Mouse (Mus musculus): ENCODE measurements around the gene Mxd1. TPM values are rescaled to one million over a fixed set of nuclear protein-coding genes. Genes with fewer than 3 reads are reported as not detected.

Mxd1 gene
- 19.3 and 24.0 TPM in 2 replicates for polyA plus RNA-seq (2012; rRNA removed)

- DNase-seq (ENCODE audit: low read depth), result peak; percentile 8
- TF ChIP-seq POLR2A (IDR thresholded peaks at IDR 0.05; ENCODE audit: borderline replicate concordance, extremely low read depth, insufficient read depth, insufficient read length, poor library complexity, severe bottlenecking), result peak; percentile 64; the same call in 1 of the 2 replicates
- TF ChIP-seq CTCF (IDR thresholded peaks at IDR 0.05; ENCODE audit: borderline replicate concordance, extremely low read depth, insufficient read depth, insufficient read length), result no peak
Measured at GRCm38 (mm10) chr6:86668580-86669239, at the start of gene Mxd1. TSS of gene Mxd1 (minus strand) at chr6:86669161.

- no peak for TF ChIP-seq POLR2A (IDR thresholded peaks at IDR 0.05; ENCODE audit: borderline replicate concordance, extremely low read depth, insufficient read depth, insufficient read length, poor library complexity, severe bottlenecking)
- no peak for DNase-seq (ENCODE audit: low read depth)
Measured at GRCm38 (mm10) chr6:86708072-86708774, 39.3 kb upstream of the Mxd1 start.

GRCm38 (mm10) chr6:86702577-86702976 lies 33.6 kb upstream of the Mxd1 start:
- DNase-seq (ENCODE audit: low read depth), result no peak
- TF ChIP-seq CTCF (IDR thresholded peaks at IDR 0.05; ENCODE audit: borderline replicate concordance, extremely low read depth, insufficient read depth, insufficient read length), result no peak
- TF ChIP-seq POLR2A (IDR thresholded peaks at IDR 0.05; ENCODE audit: borderline replicate concordance, extremely low read depth, insufficient read depth, insufficient read length, poor library complexity, severe bottlenecking), result no peak

- DNase-seq (ENCODE audit: low read depth), result no peak
- TF ChIP-seq CTCF (IDR thresholded peaks at IDR 0.05; ENCODE audit: borderline replicate concordance, extremely low read depth, insufficient read depth, insufficient read length) (no peak), POLR2A (IDR thresholded peaks at IDR 0.05; ENCODE audit: borderline replicate concordance, extremely low read depth, insufficient read depth, insufficient read length, poor library complexity, severe bottlenecking) (no peak)
Measured at GRCm38 (mm10) chr6:86697903-86698302, 28.9 kb upstream of the Mxd1 start.

GRCm38 (mm10) chr6:86696213-86696612 lies 27.3 kb upstream of the Mxd1 start:
- no peak for DNase-seq (ENCODE audit: low read depth)
- TF ChIP-seq POLR2A (IDR thresholded peaks at IDR 0.05; ENCODE audit: borderline replicate concordance, extremely low read depth, insufficient read depth, insufficient read length, poor library complexity, severe bottlenecking) (no peak), CTCF (IDR thresholded peaks at IDR 0.05; ENCODE audit: borderline replicate concordance, extremely low read depth, insufficient read depth, insufficient read length) (no peak)

GRCm38 (mm10) chr6:86694465-86694864 lies 25.5 kb upstream of the Mxd1 start:
- DNase-seq (ENCODE audit: low read depth), result peak; percentile 46
- TF ChIP-seq CTCF (IDR thresholded peaks at IDR 0.05; ENCODE audit: borderline replicate concordance, extremely low read depth, insufficient read depth, insufficient read length) (peak; percentile 75; the same call in 1 of the 2 replicates), POLR2A (IDR thresholded peaks at IDR 0.05; ENCODE audit: borderline replicate concordance, extremely low read depth, insufficient read depth, insufficient read length, poor library complexity, severe bottlenecking) (no peak)

- DNase-seq (ENCODE audit: low read depth), result no peak
- no peak for TF ChIP-seq POLR2A (IDR thresholded peaks at IDR 0.05; ENCODE audit: borderline replicate concordance, extremely low read depth, insufficient read depth, insufficient read length, poor library complexity, severe bottlenecking)
- no peak for TF ChIP-seq CTCF (IDR thresholded peaks at IDR 0.05; ENCODE audit: borderline replicate concordance, extremely low read depth, insufficient read depth, insufficient read length)
Measured at GRCm38 (mm10) chr6:86689671-86690070, 20.7 kb upstream of the Mxd1 start.

- DNase-seq (ENCODE audit: low read depth), result no peak
- no peak for TF ChIP-seq CTCF (IDR thresholded peaks at IDR 0.05; ENCODE audit: borderline replicate concordance, extremely low read depth, insufficient read depth, insufficient read length)
- TF ChIP-seq POLR2A (IDR thresholded peaks at IDR 0.05; ENCODE audit: borderline replicate concordance, extremely low read depth, insufficient read depth, insufficient read length, poor library complexity, severe bottlenecking), result no peak
Measured at GRCm38 (mm10) chr6:86686971-86687370, 18.0 kb upstream of the Mxd1 start.

GRCm38 (mm10) chr6:86684655-86685011 lies 15.7 kb upstream of the Mxd1 start:
- TF ChIP-seq CTCF (IDR thresholded peaks at IDR 0.05; ENCODE audit: borderline replicate concordance, extremely low read depth, insufficient read depth, insufficient read length) (no peak), POLR2A (IDR thresholded peaks at IDR 0.05; ENCODE audit: borderline replicate concordance, extremely low read depth, insufficient read depth, insufficient read length, poor library complexity, severe bottlenecking) (no peak)
- no peak for DNase-seq (ENCODE audit: low read depth)

- peak; percentile 98 for DNase-seq (ENCODE audit: low read depth)
- peak; percentile 60; the same call in 1 of the 2 replicates for TF ChIP-seq POLR2A (IDR thresholded peaks at IDR 0.05; ENCODE audit: borderline replicate concordance, extremely low read depth, insufficient read depth, insufficient read length, poor library complexity, severe bottlenecking)
- no peak for TF ChIP-seq CTCF (IDR thresholded peaks at IDR 0.05; ENCODE audit: borderline replicate concordance, extremely low read depth, insufficient read depth, insufficient read length)
Measured at GRCm38 (mm10) chr6:86683872-86684654, 15.1 kb upstream of the Mxd1 start, which contains the start of gene Snrnp27. TSS of gene Snrnp27 (minus strand) at chr6:86684522.

- no peak for DNase-seq (ENCODE audit: low read depth)
- TF ChIP-seq POLR2A (IDR thresholded peaks at IDR 0.05; ENCODE audit: borderline replicate concordance, extremely low read depth, insufficient read depth, insufficient read length, poor library complexity, severe bottlenecking), result no peak
- TF ChIP-seq CTCF (IDR thresholded peaks at IDR 0.05; ENCODE audit: borderline replicate concordance, extremely low read depth, insufficient read depth, insufficient read length), result no peak
Measured at GRCm38 (mm10) chr6:86681289-86681688, 12.3 kb upstream of the Mxd1 start.

Data from brain, embryonic 14.5 days (tissue).